Mouse (Mus musculus) ES-Bruce4 (cell line): ENCODE results near the gene Eloa. TPM values are rescaled to one million over a fixed set of nuclear protein-coding genes. Genes with fewer than 3 reads are reported as not detected.

Source experiments
- H3K27ac ChIP-seq: 2 replicates; pipeline ENCODE4 v1.5.1; 2012; ENCODE audit warnings: low read length, inconsistent platforms; ENCODE audit not compliant: insufficient read depth
- H3K27me3 ChIP-seq: 2 replicates; pipeline ENCODE4 v1.6.1; 2012; ENCODE audit warnings: mild to moderate bottlenecking, low read length, inconsistent platforms; ENCODE audit not compliant: control insufficient read depth, poor library complexity, insufficient read depth, severe bottlenecking
- H3K36me3 ChIP-seq: 2 replicates; pipeline ENCODE4 v1.6.1; 2012; ENCODE audit warnings: inconsistent platforms, mild to moderate bottlenecking, low read length, moderate library complexity; ENCODE audit not compliant: control insufficient read depth, poor library complexity, insufficient read depth, severe bottlenecking
- H3K4me1 ChIP-seq: one replicate; pipeline ENCODE4 v1.8.1; 2011; ENCODE audit warnings: low read length; ENCODE audit not compliant: control insufficient read depth, insufficient read depth
- H3K4me3 ChIP-seq: 2 replicates; pipeline ENCODE4 v1.5.1; 2011; ENCODE audit warnings: low read depth, mild to moderate bottlenecking, low read length
- H3K9ac ChIP-seq: 2 replicates; pipeline ENCODE4 v1.6.1; 2012; ENCODE audit warnings: low read depth, mild to moderate bottlenecking, inconsistent platforms; ENCODE audit not compliant: poor library complexity, severe bottlenecking
- H3K9me3 ChIP-seq: replicated peaks from 2 replicates; pipeline ENCODE4 v1.6.1; 2012; ENCODE audit warnings: mild to moderate bottlenecking, low read length, inconsistent platforms; ENCODE audit not compliant: control insufficient read depth, poor library complexity, insufficient read depth, severe bottlenecking
- CTCF ChIP-seq: IDR thresholded peaks from one replicate; pipeline ENCODE4 v1.8.1; 2011; ENCODE audit warnings: low read depth, low read length
- EP300 ChIP-seq: IDR thresholded peaks from 2 replicates; pipeline ENCODE4 v1.6.1; 2011; ENCODE audit warnings: low read depth, low read length; ENCODE audit not compliant: insufficient read depth
- POLR2A ChIP-seq: IDR thresholded peaks from one replicate; pipeline ENCODE4 v1.8.1; 2011; ENCODE audit warnings: low read length; ENCODE audit not compliant: insufficient read depth
- polyA plus RNA-seq: library from polyadenylated mRNA; stranded (reverse); fragments of >200 nt; gene quantifications from 2 replicates; pipeline ENCODE4 v1.2.4, GENCODE M21; 2011; ENCODE audit warnings: low read depth; ENCODE audit not compliant: missing spikeins, insufficient read depth, insufficient read length

Eloa gene
- polyA plus RNA-seq, 1 experiment: 22.6 TPM

GRCm38 (mm10) chr4:135976146-135976545 is 45.4 kb downstream of the Eloa start:
- Histone ChIP-seq H3K4me3 (no peak overlapping the region), H3K27ac (no peak overlapping the region), H3K9me3 (no peaks in the 10 kb centered on the region), H3K36me3 (peaks cover 16% of the 10 kb centered on the region), H3K9ac (no peak overlapping the region), H3K4me1 (peaks cover 3% of the 10 kb centered on the region), H3K27me3 (no peaks in the 10 kb centered on the region)
- no peak for TF ChIP-seq POLR2A
- no peak for TF ChIP-seq EP300
- no peak for TF ChIP-seq CTCF

- H3K9ac ChIP-seq: no peak overlapping the region
- H3K27ac ChIP-seq: no peak overlapping the region
- no peaks in the 10 kb centered on the region for H3K9me3 ChIP-seq
- H3K36me3 ChIP-seq: peaks cover 30% of the 10 kb centered on the region
- H3K27me3 ChIP-seq: no peaks in the 10 kb centered on the region
- TF ChIP-seq POLR2A (no peak), CTCF (no peak), EP300 (no peak)
- peak overlapping the region; percentile 67 for H3K4me3 ChIP-seq
- H3K4me1 ChIP-seq: peaks cover 3% of the 10 kb centered on the region
Observed at GRCm38 (mm10) chr4:135972911-135973811, 48.4 kb downstream of the Eloa start.

DNA sequence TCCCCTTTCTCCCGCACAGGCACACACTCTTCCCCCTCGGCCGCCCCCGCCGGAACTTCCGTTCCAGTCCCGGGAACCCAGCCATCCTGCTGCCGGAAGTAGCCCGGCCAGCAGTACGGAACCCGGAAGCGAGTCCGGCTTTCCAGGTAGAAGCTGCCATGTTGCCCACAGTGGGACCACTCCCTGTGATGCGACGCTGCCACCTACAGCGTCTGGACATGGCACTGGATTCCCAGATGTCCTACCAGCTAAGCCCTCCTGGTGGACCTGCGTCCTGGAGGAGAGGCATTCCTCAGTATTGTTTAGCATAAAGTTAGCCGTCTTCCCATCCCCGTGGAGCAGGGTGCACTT is 49.0 kb downstream of the Eloa start, which contains the start of gene Lypla2:
TSS of gene Lypla2 (minus strand) at position 71 of the 351 bp plus-strand sequence.
- H3K9ac ChIP-seq: peak within 1 kb of the TSS; percentile 72
- peak within 1 kb of the TSS; percentile 67 for H3K4me3 ChIP-seq
- peaks cover 34% of the 10 kb centered on the region for H3K36me3 ChIP-seq
- H3K27me3 ChIP-seq: no peaks in the 10 kb centered on the region
- H3K9me3 ChIP-seq: no peaks in the 10 kb centered on the region
- no peak within 1 kb of the TSS for H3K27ac ChIP-seq
- peaks cover 3% of the 10 kb centered on the region for H3K4me1 ChIP-seq
- TF ChIP-seq CTCF (no peak), POLR2A (no peak), EP300 (no peak)

- H3K4me1 ChIP-seq: peaks cover 3% of the 10 kb centered on the region
- H3K9ac ChIP-seq: peak overlapping the region; percentile 72
- no peak overlapping the region for H3K27ac ChIP-seq
- peak overlapping the region; percentile 67 for H3K4me3 ChIP-seq
- no peaks in the 10 kb centered on the region for H3K27me3 ChIP-seq
- H3K36me3 ChIP-seq: peaks cover 33% of the 10 kb centered on the region
- TF ChIP-seq POLR2A: peak; percentile 37
- 0 out of 2 replicates have a peak, but pooled peaks have one; percentile 9 for TF ChIP-seq EP300
- no peak for TF ChIP-seq CTCF
- H3K9me3 ChIP-seq: no peaks in the 10 kb centered on the region
Observed at GRCm38 (mm10) chr4:135971805-135972555, 49.6 kb downstream of the Eloa start.

- Histone ChIP-seq H3K36me3 (peaks cover 21% of the 10 kb centered on the region), H3K9me3 (no peaks in the 10 kb centered on the region), H3K27ac (no peak overlapping the region), H3K4me1 (peaks cover 3% of the 10 kb centered on the region), H3K9ac (no peak overlapping the region), H3K27me3 (no peaks in the 10 kb centered on the region), H3K4me3 (no peak overlapping the region)
- no peak for TF ChIP-seq EP300
- TF ChIP-seq POLR2A: no peak
- TF ChIP-seq CTCF: no peak
Observed at GRCm38 (mm10) chr4:135970585-135970984, 51.0 kb downstream of the Eloa start.
